Mouse (Mus musculus) effector memory CD4-positive, alpha-beta T cell, adult 7 months (primary cell): ENCODE results near the gene Lipo2. TPM values are rescaled to one million over a fixed set of nuclear protein-coding genes. Genes with fewer than 3 reads are reported as not detected.

Experiments
- polyA plus RNA-seq: library from polyadenylated mRNA; unstranded; fragments of 100-300 nt; shearing (Covaris generic); gene quantifications from one replicate; pipeline ENCODE4 v1.2.1, GENCODE M21; 2017

The Lipo2 gene
- not detected for polyA plus RNA-seq

DNA sequence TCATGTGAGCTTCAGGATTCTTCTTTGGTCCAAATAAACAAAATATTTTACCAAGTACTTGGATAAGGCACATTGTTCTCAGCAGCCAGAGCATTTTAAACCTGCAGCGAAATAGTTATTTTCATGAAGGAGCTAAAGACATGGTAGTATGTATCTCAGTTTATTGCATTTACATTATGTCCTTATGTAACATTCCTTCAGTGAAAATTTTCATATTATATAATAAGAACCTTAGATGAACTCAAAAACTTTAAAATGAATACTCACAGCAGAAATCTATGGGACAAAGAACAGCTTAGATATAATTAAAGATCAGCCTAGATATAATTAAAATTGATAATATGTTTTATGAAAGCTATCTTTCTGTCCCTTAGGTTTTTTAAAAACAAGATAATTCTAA, at the start of gene Lipo2:
TSS of gene Lipo2 (minus strand) at position 101 of the 400 bp plus-strand sequence.

DNA sequence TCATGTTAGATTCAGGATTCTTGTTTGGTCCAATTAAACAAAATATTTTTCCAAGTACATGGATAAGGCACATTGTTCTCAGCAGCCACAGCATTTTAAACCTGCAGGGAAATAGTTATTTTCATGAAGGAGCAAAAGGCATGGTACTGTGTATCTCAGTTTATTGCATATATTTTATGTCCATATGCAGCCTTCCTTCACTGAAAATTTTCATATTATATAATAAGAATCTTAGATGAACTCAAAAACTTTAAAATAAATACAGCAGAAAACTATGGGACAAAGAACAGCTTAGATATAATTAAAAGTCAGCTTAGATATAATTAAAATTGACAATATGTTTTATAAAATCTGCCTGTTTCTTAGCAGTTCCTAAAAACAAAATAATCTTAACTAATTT, 36.2 kb upstream of the Lipo2 start, which contains the start of gene Lipo1:
TSS of gene Lipo1 (minus strand) at position 101 of the 400 bp plus-strand sequence.

DNA sequence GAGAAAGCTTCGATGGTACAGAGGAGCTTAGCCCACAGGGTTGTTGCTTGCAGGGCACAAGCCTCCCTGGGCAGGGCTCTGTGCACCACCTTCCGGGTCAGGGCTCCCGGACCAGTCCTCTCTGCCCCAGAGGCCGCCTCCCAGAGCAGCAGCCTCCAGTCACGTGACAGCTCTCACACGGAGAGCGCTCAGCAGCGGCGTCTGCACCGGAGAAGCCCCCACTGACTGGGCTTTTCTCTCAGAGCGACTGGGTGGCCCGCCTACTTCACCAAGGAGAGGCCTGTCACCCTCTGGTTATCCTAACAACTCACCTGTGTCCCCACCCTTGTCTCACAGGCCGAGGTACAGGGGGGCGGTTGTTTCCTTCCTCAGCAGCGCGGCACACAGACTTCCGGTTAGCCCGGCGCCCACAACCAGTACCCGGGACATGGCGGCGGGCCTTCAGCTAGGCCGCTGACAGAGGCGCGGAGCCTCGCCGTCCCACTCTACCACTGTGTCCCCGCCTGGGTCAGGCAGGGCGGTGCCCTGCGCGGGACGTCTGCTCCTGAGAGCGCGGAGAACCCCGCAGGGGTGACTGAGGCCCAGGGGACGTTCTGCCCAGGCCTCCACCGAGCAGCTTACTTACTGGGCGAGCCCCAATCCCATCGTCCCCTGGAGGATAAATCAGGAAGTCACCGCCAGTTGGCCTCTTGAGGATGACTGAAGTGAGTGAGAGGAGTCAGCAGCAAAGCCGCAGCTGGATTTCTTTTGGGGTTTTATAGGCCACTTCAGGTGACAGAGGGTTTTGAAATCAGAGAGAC, 10.3 kb upstream of the Lipo2 start, which contains the start of gene Lipo3:
TSS of gene Lipo3 (minus strand) at position 665 of the 800 bp plus-strand sequence.

Other genes starting within 250 kb of the Lipo2 start
- not detected for gene Lipo4, start 233.6 kb downstream of the Lipo2 start, polyA plus RNA-seq
- gene Gm8978, start 126.1 kb downstream of the Lipo2 start, polyA plus RNA-seq = not detected
- 11.5 TPM for gene Lipo3, start 10.6 kb upstream of the Lipo2 start, polyA plus RNA-seq
- not detected for gene Lipo1, start 36.1 kb upstream of the Lipo2 start, polyA plus RNA-seq
- not detected for gene Lipf, start 209.8 kb upstream of the Lipo2 start, polyA plus RNA-seq